Mouse (Mus musculus) intestine, embryonic 14.5 days (tissue): ENCODE measurements around the gene Gch1. TPM values are rescaled to one million over a fixed set of nuclear protein-coding genes. Genes with fewer than 3 reads are reported as not detected.

Experiments used
- ATAC-seq: fragments of 200-750 bp; cut with Nextera tagmentation; replicated peaks from 2 replicates; pipeline ENCODE4 v1.8.0; 2017; ENCODE audit warnings: low read depth, moderate number of reproducible peaks, moderate TSS enrichment, moderate library complexity; ENCODE audit not compliant: low FRiP score, low TSS enrichment
- DNase-seq: peaks from one replicate; pipeline ENCODE4 v3.0.0-alpha.2; 2018; ENCODE audit warnings: low spot score
- H3K27ac ChIP-seq: fragments of 300-500 bp; sonication (generic); 2 replicates; pipeline ENCODE4 v1.5.1; 2014; ENCODE audit warnings: low read depth, mild to moderate bottlenecking, control low read depth
- H3K27me3 ChIP-seq: fragments of 300-500 bp; sonication (generic); replicated peaks from 2 replicates; pipeline ENCODE4 v1.6.1; 2014; ENCODE audit warnings: low read length, control low read depth; ENCODE audit not compliant: control insufficient read depth, insufficient read depth
- H3K36me3 ChIP-seq: fragments of 300-500 bp; sonication (generic); 2 replicates; pipeline ENCODE4 v1.6.1; 2014; ENCODE audit warnings: low read length, control low read depth; ENCODE audit not compliant: control insufficient read depth, insufficient read depth
- H3K4me1 ChIP-seq: fragments of 300-500 bp; sonication (generic); replicated peaks from 2 replicates; pipeline ENCODE4 v1.6.1; 2014; ENCODE audit warnings: low read length, control low read depth, mixed read lengths; ENCODE audit not compliant: control insufficient read depth, insufficient read depth
- H3K4me2 ChIP-seq: fragments of 300-500 bp; sonication (generic); 2 replicates; pipeline ENCODE4 v1.6.1; 2014; ENCODE audit warnings: low read length
- H3K4me3 ChIP-seq: fragments of 300-500 bp; sonication (generic); 2 replicates; pipeline ENCODE4 v1.5.1; 2014; ENCODE audit warnings: low read depth, low read length, control low read depth, mixed read lengths
- H3K9ac ChIP-seq: fragments of 300-500 bp; sonication (generic); 2 replicates; pipeline ENCODE4 v1.6.1; 2014; ENCODE audit warnings: mild to moderate bottlenecking, low read length
- H3K9me3 ChIP-seq: fragments of 300-500 bp; sonication (generic); 2 replicates; pipeline ENCODE4 v1.6.1; 2016; ENCODE audit warnings: low read length, control low read depth; ENCODE audit not compliant: control insufficient read depth
- WGBS: fragments of 180-500 bp; shearing (Covaris S2); extraction: QIAGEN DNeasy Blood & Tissue Kit; methylation state at CpG from one replicate; pipeline ENCODE4 v1.1.7; 2014; 5-methylcytosine and 5-hydroxymethylcytosine counted together
- polyA plus RNA-seq: library from polyadenylated mRNA; unstranded; fragments of >200 nt; fragmentation: Nextera tagmentation; extraction: Ambion mirVana; gene quantifications from 2 replicates; pipeline ENCODE4 v1.2.1, GENCODE M21; 2014

Gch1 gene
- polyA plus RNA-seq, 1 experiment from 2014 or later: 4.4 TPM

DNA sequence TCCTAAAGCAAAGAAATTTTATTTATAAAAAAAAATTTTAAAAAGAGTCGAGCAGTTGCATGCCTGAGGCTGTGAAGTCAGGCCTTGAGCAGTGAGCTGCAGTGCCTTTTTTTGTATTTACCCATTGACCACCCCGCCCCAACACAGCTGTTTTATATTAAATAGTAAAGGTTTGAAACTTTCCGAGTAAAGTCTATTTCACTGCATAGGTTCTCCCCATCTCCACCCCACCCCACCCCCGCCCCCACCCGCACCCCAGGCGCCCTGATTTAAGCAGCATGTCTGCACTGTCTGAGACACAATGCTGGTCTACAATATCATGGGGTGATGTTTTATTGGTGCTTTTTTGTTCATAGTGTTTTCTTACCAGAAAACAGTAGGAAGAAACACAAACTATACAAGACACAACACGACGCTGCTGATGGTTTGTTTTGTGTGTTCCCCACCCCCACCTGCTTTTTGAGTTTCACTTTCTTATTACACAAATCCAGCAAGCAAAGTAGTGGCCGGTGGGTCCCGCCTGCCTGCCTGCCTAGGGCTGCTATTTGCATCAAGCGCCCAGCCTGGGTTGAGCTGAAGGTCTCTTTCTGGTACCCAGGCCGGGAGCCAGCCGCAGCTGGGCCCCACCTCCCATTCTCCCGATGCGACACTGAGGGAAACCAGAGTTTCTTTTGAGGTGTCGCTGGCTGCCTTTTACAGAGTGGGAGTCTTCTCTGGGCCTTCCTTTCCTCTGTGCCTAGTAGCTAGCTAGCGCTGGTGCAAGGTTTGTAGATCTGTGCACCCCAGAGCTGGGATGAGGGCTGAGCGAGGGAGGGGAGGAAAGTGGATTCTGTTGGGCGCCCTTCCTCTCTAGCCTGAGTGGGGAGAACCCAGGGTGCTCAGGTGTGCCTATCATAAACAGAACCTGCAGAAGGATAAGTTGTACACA lies 84.7 kb downstream of the Gch1 start:
- no peak overlapping the region for H3K4me3 ChIP-seq
- H3K27ac ChIP-seq: no peak overlapping the region
- no peaks in the 10 kb centered on the region for H3K4me1 ChIP-seq
- no peak for ATAC-seq
- peak overlapping the region; percentile 5; the same call in 1 of the 2 replicates for H3K4me2 ChIP-seq
- H3K9me3 ChIP-seq: no peaks in the 10 kb centered on the region
- no peak for DNase-seq
- 43% methylated on average over 19 of the region's 19 CpGs for WGBS
- H3K9ac ChIP-seq: no peak overlapping the region
- H3K36me3 ChIP-seq: peaks cover 7% of the 10 kb centered on the region; the same call in 1 of the 2 replicates
- no peaks in the 10 kb centered on the region for H3K27me3 ChIP-seq

Other genes with a start within 250 kb of the Gch1 start
- 34.8 and 39.9 TPM in 2 replicates for gene Wdhd1, start 87.4 kb upstream of the Gch1 start, polyA plus RNA-seq
- gene Socs4, start 87.5 kb upstream of the Gch1 start, polyA plus RNA-seq: 4.0 and 4.5 TPM in 2 replicates
- gene Mapk1ip1l, start 108.9 kb upstream of the Gch1 start, polyA plus RNA-seq: 83.6 and 88.9 TPM in 2 replicates
- gene Lgals3, start 178.3 kb upstream of the Gch1 start, polyA plus RNA-seq: 6.6 and 8.5 TPM in 2 replicates
- 39.5 and 49.9 TPM in 2 replicates for gene Dlgap5, start 229.0 kb upstream of the Gch1 start, polyA plus RNA-seq